Mouse (Mus musculus) forelimb bud, embryonic 11.5 days (tissue): ENCODE measurements at regions not wholly inside any gene's neighbourhood (a gene's known extent, or its start where the extent isn't known, plus 50 kb on each side); places are given as distances from the start of the nearest gene placed in this dataset.

Experiments used
- DNase-seq: peaks from one replicate; pipeline ENCODE4 v3.0.0-alpha.2; 2012; ENCODE audit warnings: low read depth, low spot score

DNA sequence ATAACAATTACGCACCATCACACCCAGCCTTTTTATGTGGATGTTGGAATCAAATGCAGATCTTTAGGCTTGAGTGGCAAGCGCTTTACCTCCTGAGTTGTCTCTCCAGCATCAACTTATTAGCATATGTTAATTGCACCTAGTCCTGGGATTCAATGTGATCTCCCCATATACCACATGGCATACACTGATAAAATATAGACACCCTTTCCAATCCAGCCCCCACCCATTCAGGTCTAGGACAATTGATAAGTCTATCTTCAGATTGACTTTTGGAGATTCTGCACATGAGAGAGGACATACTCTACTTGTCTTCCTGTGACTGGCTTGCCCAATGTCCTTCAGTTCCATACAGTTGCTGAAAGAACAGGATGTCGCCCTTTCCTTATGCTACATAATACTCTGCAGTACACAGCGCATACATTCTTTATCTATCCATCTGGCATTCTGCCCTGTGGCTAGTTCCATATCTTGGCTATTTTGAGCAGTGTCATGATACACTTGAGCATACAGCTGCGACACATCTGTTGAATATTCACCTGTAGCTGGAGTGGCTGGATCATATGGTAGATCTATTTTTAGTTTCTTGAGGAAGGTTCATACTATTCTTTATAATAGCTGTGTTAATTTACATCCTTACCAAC is 120.3 kb downstream of the Gsdmc2 start:
- no peak for DNase-seq

DNA sequence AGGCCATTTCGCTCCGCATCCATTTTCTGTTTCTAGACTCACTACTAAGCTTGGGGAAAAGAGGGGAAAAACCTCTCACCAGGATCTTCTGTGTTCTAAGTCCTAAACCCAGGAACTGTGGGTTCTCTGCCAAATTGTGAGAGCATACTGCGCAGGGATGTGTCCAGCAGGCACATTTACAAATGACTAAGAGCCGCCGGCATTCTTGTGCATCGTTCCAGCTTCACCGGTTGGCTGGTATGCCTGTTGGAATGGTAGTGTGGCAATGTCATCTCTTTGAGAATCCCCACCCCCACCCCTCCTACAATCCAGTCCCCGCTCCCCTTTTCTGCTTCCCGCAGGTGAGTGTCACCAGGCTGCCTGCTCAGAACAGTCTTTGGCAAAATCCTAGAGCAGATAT is 122.0 kb downstream of the Gsdmc2 start:
- no peak for DNase-seq

DNA sequence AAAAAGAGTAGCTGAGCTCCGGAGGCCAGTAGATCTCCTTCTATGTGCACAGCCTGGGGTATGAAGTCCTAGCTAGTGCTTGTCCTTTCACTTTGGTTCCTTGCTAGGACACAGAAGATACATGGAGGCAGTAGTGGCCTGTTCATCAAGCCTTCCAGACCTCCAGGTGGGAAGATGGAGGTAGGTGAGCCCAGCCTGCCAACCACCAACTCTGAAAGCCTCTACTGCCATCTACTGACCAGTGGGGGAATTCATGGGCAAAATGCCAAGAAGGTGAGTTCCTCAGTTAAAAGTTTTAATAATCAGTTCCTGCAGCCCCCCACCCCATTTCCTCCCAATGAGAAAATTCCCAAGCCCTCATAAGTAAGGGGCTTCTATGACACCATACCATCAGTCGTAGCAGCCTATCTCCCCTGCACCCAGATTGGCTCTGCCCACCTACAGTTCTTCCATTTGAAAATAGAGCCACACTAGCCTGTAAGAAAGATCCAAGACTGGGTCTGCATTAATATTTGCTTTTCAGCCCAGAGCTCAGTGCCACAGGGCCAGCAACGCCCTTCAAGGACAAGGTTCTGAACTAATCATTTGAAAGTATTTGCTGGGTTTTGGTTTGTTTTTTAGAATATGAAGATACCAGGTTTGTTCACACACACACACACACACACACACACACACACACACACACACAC is 123.2 kb downstream of the Gsdmc2 start:
- peak; percentile 67 for DNase-seq

DNA sequence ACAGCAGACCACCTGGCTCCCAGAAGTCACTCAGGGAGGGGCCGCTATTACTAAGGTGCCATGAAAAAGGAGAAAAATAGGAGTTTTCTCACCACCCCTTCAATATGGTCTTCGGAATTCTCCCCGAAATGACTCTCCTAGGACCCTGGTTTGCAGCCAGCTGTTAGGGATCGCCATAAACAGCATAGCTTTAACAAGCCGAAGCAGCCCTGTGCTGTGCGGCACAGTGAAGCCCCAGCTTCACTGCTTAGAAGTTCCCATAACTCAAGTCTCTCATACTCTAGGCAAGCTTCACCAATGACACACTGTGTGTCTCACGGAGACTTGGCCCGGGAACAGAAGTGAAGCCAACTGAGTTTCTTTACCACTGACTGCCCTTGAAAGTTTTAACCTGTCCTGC is 127.2 kb downstream of the Gsdmc2 start:
- DNase-seq: no peak

DNA sequence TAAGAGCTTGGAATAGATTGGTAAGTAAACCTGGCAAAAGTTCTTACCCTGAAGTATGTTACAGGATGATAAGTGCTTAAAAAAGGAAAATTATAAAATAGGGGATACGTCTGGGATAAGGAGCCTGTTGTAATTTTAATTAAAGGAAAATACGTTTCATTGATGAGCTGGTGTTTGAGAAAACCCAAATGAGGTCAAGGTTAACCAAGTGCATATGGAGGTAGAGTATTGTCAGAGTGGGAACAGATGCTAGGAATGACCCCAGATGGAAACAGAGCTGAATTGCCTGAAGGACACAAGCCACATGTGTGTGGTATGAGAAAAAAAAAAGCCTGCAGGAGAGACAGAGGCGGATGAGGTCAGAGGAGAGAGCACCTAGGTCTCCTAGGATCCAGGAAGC is 131.3 kb downstream of the Gsdmc2 start:
- peak; percentile 57 for DNase-seq

DNA sequence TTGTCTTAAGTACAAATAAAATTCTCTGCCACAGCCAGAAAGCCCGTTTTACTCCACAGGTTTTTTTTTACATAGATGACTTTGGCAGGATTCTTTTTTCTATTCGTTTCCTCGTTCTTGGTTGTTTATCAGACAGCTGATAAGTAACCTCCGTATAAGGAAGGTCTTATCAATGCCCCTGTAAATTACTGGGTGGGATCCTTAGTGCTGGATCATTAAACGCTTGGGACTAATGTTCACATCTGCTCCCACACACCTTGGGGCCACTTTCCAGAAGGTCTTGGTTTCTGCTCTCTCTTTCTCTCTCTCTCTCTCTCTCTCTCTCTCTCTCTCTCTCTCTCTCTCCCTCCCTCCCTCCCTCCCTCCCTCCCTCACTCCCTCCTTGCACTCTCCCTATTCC is 134.6 kb downstream of the Gsdmc2 start:
- no peak for DNase-seq

DNA sequence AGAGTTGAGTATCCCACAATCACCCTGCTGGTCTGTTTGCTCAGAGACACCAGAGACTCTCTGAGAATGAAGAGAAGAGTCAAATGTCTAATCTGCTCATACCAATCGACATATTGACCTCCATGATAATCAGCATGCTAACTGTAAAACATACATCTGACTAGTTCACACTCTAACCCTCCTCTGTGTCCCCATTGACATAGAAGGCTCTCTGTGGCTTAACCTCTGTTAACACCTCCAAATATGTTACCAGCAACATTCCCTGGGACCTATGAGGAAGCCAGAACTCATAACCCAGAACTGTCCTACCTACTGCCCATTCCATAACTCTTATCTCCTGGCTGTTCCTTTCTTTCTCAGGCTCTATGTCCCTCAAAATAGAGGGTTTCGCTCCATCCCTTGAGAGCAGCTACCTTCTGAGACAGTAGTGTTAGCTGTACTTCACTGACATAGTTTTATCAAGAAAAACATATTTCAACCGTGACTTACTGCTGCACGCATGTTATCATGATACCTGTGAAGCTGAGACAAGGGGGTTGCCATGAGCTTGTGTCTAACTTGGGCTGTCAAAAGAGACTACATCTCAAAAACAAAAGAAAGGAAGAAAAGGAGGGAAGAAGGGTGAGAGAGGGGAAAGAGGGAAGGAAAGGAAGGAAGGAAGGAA is 135.6 kb downstream of the Gsdmc2 start:
- DNase-seq: no peak

DNA sequence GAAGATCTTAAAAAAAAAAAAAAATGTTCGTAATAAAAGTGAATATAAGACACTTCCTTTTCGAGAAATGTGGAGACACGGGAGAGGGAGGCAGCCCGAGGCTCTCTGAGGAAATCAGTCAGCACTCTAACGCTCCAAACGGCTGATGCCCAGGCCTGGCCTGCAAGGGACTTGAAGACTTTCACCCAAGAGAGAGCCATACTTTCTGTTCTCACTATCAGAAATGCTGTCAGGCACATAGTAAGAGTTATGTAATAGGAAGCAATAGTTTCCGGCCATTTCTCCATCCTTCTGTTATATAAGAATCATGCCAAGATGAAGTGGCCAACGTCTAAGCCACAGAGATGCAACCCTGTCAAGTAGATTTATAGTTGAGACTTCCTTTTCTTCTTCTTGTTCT is 140.3 kb downstream of the Gsdmc2 start:
- no peak for DNase-seq

DNA sequence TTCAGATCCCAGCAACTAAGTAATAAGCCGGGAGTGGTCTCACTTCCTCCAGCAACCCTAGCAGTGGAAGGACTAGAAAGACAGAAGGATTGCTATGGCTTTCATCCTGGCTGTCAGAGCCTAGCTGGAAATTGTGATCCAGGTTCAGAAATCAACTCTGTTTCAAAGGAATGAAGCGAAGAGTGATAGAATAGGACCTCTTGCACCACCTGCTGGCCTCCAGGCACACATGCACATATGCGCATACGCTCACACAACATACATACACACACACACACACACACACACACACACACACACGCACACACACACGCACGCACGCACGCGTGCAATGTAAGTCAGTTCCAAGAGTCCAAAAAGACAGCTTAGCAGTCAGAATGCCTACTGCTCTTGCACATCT is 147.1 kb downstream of the Gsdmc2 start:
- no peak for DNase-seq

DNA sequence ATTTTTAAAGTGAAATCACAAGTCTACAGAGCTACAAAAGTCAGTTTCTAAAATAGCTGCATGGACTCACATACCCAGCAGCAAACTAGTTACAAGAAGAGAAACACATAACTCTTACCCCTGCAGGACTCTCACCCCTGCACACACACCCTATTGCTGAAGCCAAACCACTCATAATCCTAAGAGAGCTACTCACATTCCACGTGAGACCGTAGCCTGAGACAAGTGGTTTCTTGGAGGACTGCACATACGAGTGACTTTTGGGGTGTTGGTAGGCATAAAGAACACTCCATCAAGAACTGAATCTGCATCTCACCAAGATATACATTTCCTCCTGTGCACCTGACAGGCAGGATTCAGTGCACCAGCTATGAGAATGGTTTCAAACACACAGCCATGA is 150.8 kb downstream of the Gsdmc2 start:
- no peak for DNase-seq

DNA sequence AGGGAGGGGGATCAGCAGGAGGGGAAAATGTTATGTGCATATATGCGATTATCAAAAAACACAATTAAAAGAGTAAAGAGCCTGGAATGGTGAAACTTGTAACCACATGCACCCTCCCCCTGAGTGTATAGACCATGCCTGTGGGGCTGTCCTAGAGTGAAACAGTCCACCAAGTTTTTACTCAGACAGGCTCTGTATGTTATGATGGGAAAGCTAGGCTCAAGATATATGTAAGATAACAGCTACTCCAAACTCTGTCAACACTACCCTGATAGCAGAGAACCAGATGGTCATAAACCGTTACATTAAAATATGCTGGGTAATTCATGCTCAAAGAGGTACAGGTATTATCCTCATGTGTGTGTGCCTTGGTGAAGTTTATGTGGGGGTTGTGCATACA is 151.4 kb downstream of the Gsdmc2 start:
- no peak for DNase-seq

DNA sequence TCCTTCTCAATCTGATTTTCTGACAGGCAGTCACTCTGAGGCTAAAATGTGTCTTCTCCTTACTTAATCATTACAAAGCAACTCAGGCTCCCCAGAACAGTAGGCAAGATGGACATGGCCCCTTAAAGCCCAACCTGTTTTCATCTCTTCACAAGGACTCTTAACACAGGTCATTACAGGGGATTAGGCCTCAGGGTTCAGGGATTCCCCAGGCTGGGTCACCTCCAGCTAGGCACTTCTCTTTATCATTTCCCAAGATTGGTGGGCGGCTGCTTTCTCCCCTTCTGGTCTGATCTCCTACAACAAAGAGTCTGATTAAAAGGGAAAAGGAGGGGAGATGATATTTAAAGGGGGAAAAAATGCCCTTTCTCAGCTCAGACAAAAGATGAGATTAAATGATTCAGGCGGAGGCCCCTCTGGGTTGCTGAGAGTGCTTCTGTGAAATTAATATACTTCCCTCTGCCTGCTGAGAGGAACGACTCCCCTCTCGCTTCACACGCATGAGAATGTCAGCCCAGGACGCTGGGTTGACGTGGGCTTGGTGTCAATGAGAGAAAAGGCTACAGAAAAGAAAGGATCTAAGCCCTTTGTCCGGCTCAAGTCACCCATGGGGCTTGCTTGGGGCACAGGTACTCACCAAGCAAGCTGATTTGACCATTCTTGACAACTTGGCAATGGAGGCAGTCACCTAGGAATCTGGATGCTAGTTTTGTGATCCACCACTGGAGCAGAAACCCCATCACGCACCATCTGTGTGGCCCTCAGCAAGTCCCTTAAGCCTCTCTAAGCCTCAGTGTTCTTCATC is 152.3 kb downstream of the Gsdmc2 start:
- DNase-seq: no peak

DNA sequence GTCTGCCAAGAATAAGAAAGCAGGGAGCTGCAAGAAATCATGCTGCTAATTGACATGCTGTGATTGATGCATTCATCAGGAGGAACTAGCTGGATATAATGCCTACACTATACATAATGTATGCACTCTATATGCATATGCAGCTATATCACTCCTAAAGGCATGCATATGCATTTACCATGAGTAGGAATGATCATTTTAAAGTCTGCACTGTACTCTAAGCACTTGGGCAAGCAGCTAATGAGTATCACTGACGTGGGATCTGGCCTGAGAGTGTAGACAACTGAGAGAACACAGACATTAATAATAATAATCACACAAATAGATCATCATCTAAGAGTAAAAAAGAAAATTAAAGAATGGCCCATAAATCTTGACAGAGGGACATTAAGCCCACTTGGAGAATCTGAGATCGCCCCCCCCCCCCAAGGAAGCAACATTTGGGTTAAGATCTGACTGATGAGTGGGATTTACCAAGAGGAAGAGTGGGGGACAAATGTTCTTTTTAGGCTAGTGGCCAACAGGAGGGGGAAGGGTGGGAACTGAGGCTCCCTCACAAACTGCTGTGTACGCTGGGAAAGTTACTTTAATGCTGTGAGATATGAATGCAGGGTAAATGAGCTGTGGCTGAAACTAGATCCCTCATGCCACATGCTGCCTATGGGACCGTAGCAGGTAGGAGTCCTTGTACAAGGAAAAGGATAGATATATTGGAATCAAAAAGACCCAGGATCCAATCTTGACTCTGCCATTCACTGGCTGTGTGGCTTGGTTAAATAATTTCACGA is 155.0 kb downstream of the Gsdmc2 start:
- DNase-seq: no peak

DNA sequence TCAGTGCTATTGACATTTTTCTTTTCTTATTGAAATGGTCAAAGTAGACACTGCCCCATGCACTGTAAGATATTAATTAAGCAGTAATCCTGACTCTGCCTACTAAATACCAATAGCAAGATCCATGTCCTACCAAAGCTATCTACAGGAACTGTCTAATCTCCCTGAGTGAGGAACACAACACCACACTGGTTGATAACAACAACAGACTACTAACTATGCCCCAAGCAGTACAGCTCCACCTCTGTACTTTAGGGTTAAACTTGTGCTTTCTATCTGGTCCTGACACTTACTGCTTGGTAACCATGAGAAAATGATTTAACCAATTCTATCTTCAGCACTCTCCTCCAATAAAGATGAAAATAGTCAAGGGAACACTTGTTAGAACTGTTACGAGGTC is 157.1 kb downstream of the Gsdmc2 start:
- DNase-seq: no peak

DNA sequence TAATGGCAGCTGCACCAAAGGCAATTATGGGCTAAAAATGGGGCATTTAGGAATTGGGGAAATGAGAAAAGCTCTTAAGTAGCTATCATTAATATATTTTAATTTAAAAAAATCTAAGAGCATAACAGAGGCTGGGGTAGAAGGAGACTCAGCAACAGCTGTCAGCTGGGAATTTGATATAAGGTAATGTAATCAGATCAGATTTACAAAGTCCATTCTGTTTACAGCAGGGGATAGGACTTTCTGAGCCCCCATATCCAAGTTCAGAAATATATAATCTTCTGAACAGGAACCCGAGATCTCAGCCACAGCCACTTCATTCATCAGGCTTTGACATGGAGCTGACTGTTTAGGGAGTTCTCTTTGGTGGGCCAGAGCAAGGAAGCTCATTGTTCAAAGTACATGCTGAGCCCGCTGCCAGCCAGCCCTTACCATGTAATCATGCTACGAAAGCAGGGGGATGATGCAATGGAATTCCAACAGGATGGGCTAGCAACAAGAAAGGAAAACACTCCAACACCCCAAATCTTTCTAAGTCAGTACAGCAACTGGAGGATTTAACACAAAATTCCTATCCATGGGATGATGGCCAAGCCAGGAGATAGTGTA is 157.9 kb downstream of the Gsdmc2 start:
- no peak for DNase-seq

DNA sequence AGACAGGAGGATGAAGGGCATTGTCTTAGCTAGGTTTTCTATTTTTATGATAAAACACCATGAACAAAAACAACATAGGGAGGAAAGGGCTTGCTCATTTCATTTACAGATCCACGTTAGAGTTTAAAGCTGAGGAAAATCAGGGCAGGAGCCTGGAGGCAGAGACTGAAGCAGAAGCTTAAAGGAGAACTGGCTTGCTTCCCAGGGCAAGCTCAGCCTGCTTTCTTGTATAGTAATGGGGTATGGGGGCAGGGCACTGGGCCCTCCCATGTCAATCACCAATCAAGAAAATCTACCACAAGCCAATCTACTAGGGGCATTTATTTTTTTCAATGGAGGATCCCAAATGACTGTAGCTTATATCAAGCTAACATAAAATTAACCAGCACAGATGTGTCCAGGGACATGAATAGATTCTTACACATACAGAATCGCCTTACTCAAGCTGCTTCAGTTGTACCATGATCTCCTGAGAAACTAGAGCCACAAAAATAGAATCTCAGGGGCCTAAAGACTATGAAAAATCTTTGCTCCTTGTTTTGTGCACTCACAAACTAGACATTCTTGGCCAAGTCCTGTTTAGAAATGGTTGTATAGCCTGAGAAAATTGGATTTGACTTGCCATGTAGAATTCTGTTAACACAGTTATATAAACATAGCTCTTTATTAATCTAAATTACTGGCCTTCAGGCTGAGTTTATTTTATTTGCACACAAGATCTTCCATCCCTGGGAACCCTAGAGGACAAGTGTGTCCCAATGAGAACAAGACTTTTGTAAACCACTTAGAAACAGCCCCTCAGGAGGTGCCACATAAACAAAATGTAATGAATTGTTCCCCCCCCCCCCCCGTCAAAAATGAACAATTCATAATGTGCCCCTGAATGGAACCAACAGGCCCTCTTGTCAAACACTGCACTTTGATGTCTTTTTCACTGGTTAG is 164.7 kb downstream of the Gsdmc2 start:
- no peak for DNase-seq

DNA sequence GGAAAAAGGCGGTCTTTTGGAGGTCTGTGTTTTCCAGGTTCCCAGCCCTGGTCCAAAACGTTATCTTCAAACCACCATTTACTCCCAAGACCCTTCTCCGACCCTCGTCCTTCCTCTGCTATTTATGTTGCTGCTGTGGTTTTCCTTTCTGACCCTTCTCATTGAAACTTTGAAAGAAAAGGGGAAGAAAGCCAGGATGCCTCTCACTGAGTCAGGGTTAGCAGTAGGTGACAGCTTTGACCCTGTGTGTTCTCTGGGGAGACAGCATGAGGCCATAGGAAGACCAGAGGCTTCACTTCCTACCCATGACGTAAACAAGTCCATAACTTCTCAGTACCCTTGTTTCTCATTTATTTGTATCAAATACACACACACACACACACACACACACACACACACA is 166.1 kb downstream of the Gsdmc2 start:
- no peak for DNase-seq

DNA sequence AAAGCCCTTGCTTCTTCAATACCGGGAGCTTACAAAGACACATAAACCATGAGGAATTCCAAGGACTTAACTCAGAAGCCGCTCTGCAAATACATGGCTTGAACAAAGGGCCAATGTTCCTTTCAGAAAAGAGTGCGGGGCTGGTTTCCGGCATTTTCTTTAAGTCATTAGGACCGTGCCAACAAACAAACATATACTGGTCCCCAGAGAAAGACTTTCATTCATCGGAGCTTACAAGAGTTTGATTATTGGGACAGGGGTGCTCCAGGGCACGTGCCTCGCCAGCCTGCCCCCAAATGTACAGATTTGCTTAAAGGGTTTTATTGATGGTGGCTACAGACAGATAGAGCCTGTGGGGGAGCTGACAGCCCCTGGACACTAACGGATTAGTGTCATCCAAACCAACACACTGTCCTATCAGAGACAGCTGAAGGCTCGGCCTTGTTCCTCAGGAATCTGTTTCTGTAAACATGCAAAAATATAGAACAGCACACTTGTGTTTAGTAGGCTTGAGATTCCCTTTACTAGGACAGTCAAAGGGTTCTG is 169.4 kb downstream of the Gsdmc2 start:
- DNase-seq: peak; percentile 17

DNA sequence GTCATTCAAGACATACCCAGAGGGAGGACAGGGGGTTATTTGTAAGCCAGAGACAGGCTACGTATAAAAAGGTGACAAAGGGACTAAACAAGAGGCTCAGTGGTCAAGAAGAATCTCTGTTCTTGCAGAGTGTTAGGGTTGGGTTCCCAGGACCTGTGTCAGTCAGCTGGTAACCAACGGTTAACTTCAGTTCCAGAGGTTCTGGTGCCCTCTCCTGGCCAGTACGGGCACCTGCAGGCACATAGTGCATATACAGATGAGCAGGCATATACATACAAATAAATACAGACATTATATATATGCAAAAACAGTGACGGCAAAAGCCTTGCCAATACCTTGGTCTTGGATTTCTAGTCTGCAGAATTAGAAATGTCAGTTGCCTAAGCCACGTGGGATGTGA is 170.6 kb downstream of the Gsdmc2 start:
- no peak for DNase-seq

DNA sequence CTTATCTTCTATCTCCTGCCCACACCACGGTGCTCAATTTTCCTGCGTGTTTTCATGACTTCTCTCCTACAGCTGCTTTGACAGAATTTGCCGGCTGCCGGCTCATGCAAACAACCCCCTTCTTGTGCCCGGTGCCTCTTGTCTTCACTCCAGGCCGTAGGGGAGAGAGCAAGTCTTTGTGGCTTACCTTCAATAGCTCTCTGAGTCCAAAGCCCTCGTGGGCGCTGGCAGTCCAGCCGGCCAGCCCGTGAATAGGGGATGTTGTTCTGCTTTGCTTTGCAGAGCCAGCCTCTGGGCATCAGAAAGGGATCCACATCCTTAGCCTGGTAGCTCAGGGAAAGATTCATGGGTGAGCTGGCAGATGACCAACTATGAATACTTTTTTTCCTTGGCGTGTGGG is 173.9 kb downstream of the Gsdmc2 start:
- no peak for DNase-seq
